Mouse (Mus musculus): Measurements from ENCODE around the gene Srebf1.
A peak's percentile ranks its signal among the peaks of the same experiment; 100 is the strongest.

Gene Srebf1

DNA sequence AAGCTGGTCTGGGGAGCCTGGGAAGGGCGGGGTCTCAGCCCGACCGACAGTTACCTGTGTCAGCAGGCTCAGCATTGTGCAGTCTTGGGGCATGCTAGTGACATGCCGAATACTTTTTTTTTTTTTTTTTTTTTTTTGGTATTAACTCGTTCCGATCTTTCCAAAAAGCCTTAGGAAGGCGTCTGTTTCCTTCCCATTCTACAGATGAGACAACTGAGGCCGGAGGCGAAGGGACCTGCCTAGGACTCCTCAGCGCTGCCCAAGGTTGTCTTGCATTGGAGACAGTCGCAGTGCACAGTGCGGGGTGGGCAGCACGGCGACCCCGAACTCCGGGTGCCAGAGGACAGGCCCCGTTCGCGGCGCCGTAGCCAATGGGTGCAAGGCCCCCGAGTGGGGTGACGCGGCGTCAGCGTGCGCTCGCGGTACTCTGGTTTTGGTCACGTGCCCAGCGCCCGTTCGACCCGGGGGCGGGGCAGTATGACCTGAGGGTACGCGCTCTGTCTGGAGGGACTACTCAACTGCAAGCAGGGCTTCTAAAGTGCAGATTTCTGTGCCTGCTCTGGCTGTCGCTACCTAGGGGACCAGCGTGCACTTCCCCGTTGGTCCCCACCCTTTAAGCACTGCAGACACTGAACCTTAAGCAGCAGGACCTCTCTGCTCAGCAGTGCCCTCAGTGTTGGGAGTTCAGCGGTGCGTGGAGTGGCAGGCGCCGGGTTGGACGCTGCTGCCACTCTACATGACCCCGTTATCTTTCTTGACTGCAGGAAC lies at the start of gene Srebf1:
Gene Srebf1, minus strand, starts transcription at position 113 of the 768 bp plus-strand sequence.
- peak; percentile 80 for DNase-seq (ENCODE audit: inconsistent ontology term)

- DNase-seq (ENCODE audit: inconsistent ontology term), result no peak
Observed at GRCm38 (mm10) chr11:60268563-60268962, 46.2 kb upstream of the Srebf1 start.

DNA sequence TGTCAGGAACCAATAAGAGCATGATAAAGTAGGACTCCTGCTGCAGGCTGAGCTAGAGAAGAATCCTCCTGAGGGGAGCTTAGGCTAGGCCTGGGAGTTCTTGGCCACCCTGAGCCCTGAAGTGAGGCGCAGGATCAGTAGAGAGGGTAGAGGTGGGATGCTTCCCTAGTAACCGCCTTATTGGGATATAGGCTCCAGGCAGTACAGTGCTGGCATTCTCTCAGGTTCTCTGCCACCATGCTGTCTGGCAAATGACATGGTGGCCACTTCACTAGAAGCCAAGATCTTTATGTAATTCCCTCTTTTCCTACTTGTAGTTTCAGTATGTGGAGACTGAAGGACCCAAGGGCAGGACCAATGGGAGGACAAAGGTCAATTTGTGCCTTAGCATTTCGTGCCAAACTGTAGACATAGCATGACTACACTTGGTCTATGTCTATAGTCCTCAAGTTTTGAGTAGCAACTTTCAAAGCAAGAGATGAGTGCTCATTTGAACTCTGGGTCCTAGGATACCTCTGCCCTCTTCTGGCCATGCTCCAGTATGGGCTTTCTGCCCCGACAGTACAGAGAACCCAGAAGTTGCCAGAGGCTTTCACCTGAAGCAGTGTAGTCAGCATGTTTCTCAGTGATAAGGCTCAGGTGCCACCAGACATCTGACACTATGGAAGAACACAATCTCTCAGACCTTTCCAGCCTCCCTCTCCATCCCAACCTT lies 43.0 kb upstream of the Srebf1 start:
- no peak for DNase-seq (ENCODE audit: inconsistent ontology term)

- DNase-seq (ENCODE audit: inconsistent ontology term), result no peak
Observed at GRCm38 (mm10) chr11:60264651-60265050, 42.3 kb upstream of the Srebf1 start.

- no peak for DNase-seq (ENCODE audit: inconsistent ontology term)
Observed at GRCm38 (mm10) chr11:60262396-60262795, 40.0 kb upstream of the Srebf1 start.

GRCm38 (mm10) chr11:60260743-60261142 lies 38.4 kb upstream of the Srebf1 start:
- no peak for DNase-seq (ENCODE audit: inconsistent ontology term)

GRCm38 (mm10) chr11:60257696-60258095 lies 35.3 kb upstream of the Srebf1 start:
- DNase-seq (ENCODE audit: inconsistent ontology term), result no peak

DNA sequence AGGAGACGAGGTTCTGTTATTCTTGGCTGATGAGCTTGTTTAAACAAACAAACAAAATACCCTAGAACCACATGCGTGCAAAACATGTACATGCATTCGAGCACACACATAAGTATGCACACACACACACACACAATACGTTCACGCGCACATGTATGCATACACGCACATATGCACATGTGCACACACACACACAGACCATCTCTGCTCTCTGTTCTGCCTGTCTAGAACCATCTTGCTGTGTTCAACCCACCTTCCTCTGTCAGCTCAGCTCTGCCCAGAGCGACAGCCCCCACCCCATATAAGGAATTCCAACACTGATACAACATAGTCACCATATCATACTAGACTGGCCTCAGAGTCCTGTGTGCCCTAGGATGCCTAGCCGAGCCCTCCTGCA lies 34.3 kb upstream of the Srebf1 start:
- no peak for DNase-seq (ENCODE audit: inconsistent ontology term)

GRCm38 (mm10) chr11:60256176-60256681 lies 33.8 kb upstream of the Srebf1 start:
- DNase-seq (ENCODE audit: inconsistent ontology term), result peak; percentile 65

GRCm38 (mm10) chr11:60255639-60256038 lies 33.3 kb upstream of the Srebf1 start:
- no peak for DNase-seq (ENCODE audit: inconsistent ontology term)

DNA sequence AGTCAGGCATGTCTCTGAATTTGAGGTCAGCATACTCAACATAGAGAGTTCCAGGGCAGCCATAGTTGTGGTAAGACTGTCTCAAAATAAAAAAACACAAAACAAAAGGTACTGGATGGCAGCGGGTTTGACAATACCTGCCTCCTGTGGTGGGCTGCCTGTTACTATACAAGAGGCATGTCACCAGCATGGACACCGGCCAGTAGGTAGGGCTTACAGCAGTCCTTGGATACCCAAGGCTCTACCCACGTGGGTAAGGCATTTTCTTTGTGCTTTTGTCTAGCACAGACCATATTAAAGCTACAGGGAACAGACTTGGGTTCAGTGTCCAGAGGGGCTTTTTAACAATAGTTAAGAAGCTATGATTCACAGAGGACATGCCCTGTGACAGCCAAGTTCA lies 32.8 kb upstream of the Srebf1 start:
- DNase-seq (ENCODE audit: inconsistent ontology term), result peak; percentile 24

GRCm38 (mm10) chr11:60254308-60254707 lies 31.9 kb upstream of the Srebf1 start:
- peak; percentile 64 for DNase-seq (ENCODE audit: inconsistent ontology term)

DNA sequence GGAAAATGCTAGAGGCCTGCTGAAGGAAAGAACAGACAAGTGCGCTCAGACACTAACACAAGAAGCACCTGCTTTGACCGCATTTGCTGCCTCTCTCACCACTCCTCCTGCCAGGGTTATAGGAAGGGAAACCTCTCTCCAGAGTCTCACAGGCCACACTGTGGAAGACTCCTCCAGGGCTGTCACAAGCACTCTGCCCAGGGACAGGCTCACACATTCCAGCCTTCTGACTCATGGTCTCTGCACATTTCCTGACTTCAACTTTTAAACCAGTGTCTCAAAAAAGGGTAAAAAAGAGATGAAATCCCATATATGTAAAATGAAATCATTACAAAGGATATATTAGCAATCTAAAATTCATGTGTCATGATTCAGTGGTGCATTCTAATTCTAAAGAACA lies 31.2 kb upstream of the Srebf1 start:
- DNase-seq (ENCODE audit: inconsistent ontology term), result peak; percentile 68

DNA sequence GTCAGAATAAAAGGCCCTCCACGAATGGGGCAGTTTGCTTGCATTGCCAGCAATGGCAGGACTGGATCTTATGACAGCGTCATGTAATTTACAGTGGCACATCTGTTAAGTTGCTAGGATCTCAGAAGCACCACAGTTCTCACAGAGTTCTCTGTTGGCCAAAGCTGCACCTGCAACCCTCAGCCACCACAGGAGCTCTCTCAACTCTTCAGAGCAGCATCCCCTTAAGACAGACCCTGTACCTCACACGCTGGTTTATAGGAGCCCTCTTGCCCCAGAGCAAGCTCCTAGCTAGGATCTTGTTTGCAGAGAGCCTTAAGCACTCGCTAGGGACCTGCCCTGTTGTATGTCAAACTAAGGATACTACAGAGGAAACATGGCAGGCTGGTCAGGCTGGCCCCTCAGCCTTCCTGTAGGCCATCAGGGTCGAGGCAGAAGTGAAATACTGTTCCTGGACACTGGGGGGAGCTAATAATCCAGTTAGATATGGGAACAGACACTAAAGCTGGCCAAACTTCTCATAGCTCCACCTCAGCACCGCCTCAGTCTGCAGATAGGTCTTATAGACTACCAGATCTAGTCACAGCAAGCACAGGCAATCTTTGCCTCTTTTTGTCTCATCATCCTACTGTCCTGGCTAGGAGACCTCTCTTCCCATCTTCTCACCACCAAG lies 28.7 kb upstream of the Srebf1 start:
- DNase-seq (ENCODE audit: inconsistent ontology term), result peak; percentile 33

DNA sequence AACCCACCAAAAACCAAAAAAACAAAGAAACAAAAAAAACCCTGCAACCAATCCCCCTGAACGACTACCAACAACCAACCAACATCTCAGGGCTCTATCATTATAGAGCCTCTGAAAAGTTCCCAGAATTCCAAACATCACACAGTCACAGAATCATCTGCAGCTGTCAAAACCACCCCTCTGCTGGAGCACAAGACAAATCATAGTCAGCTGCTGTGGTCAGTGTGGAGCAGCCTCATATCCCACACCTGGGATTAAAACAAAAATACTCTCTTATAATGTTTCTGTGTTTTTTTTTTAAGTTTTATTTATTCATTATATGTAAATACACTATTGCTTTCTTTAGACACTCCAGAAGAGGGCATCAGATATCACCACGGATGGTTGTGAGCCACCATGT lies 27.5 kb upstream of the Srebf1 start:
- DNase-seq (ENCODE audit: inconsistent ontology term), result no peak

DNA sequence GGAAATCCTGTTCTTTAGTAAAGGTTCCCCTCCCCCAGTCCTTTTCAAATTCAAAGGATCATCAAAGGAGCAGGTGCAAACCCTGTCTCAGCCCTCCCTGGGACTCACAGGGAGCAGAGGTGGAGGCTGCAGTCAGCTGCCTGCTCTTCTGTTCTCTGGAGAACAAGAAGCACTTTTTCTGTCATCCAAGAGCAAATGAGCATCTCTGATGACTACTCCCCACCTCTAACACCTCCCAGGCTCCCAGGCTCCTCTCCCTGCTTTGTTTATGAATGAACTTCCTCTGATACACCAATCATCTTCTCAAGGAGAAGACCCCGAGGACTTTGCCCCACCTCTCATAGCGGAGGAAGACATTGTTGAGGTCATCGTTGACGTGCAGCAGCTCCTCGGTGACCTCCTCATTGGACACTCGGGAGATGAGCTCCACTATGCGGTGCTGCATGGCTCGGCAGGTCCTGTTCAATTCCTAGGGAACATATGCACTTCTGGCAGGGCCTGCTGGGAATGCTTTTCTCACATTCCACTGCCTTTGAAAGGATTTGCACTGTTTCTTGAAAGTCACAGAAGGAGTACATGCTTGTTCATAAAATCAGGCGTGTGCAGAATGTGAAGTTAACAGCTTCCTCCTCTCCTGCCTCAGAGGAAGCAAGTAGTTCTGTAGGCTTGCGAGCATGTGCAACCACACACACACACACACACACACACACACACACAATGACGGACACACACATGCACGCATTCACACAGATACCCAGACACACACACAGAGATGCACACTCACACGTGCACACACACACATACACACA lies 26.4 kb upstream of the Srebf1 start:
- DNase-seq (ENCODE audit: inconsistent ontology term), result no peak

GRCm38 (mm10) chr11:60247753-60248550 lies 25.6 kb upstream of the Srebf1 start:
- no peak for DNase-seq (ENCODE audit: inconsistent ontology term)

DNA sequence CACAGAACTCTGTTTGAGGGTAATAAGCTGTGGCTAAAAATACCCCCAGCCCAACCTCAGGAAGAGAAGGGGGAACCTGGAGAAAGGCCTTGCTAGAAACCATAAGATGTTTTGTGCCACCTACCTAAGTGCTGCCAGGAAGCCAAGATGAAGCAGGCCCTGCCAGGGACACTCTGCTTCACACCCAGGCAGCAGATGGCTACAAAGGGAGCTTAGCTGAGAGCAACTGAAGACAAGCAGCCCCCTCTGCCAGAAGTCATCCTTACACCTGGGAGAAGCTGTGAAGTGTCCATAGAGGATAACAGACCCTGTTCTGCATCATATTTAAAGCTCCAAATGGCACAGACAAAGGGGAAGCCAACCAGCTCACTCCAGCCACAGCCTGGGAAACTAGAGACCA lies 23.7 kb upstream of the Srebf1 start:
- DNase-seq (ENCODE audit: inconsistent ontology term), result no peak

GRCm38 (mm10) chr11:60244503-60245143 lies 22.2 kb upstream of the Srebf1 start:
- DNase-seq (ENCODE audit: inconsistent ontology term), result no peak

- no peak for DNase-seq (ENCODE audit: inconsistent ontology term)
Observed at GRCm38 (mm10) chr11:60240509-60240908, 18.1 kb upstream of the Srebf1 start.

Data from Muller cell, postnatal 12 days (primary cell).